Mouse (Mus musculus) adrenal gland, postnatal 0 days (tissue): ENCODE results near the gene Spdye4a. TPM values are rescaled to one million over a fixed set of nuclear protein-coding genes. Genes with fewer than 3 reads are reported as not detected.

Experiments used
- polyA plus RNA-seq: library from polyadenylated mRNA; unstranded; fragments of >200 nt; fragmentation: Nextera tagmentation; extraction: Ambion mirVana; gene quantifications from 2 replicates; pipeline ENCODE4 v1.2.1, GENCODE M21; 2015

Gene Spdye4a
- not detected in 2 replicates for polyA plus RNA-seq

GRCm38 (mm10) chr5:143226790-143227189, at the start of gene Spdye4a:
TSS of gene Spdye4a (minus strand) at chr5:143226890.

DNA sequence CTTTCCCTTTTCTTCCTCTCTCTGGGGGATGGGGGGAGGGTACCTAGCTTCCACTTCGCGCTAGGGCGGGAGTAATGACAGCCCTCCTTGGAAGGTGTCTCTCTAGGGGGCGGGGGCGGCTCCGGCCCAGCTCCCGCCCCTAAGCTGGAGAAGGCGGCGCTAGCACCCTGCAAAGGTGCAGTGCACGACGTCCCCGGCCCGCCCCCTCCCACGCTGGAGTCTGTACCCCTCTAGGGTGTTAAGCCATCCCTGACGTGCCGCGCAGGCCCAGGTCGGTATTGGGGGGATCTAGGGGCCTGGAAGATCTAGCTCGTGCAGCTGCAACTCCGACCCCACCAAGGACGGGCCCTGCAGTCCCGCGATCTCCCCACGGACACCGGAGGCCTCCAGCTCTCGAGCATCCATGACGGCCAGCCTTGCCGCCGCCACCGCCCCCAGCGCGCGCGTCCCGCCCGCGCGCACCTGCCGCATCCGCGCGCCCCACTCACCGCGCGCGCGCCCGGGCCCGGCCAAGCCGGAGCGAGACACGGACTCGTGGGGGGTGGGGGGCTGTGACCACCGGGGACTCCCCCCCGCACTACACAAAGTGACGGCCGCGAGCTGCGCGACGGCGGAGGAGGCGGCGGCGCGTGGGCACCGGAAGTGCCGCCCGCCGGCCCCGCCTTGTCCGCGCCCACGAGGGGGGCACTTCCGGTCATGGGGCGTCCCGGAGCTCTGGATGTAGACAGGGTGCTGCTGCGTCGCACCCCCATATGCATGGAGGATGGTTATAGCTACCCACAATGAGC, 42.9 kb upstream of the Spdye4a start, which contains the start of gene Zfp316:
Gene Zfp316 (minus strand): TSS at position 660 of the 788 bp plus-strand sequence.

DNA sequence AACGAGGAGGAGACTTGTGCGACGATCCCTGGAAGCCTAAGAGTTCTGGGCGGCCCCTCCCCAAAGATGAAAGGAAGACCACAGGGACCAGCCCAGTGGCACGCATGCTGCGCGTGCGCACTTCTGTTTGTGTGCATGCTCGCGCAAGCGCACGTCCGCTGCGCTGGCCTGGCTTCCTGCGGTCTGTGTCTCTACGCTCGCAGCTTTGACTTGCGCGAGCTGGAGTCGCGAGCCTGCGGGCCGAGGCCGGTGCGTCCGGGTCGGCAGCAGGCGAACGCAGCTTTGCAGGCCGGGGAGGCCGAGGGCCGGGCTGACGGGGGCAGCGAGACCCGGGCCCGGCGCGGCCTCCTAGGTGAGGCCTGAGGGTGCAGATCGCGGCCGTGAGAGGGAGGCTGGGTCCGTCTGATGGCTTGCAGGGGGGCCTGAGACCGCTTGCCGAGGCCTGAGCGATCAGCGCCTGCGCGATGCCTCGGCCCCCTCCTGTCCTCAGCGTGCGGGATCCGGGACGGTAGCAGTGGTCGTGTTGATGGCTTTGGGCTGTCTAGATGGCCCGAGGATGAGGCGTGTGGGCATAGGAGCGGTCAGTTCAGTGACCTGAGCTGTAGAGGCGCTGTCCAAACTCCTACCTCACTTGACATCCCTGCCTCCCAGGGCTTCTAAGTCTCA, 8.5 kb upstream of the Spdye4a start, which contains the start of gene Zfp12:
Gene Zfp12 (plus strand): TSS at position 136 of the 666 bp plus-strand sequence.

GRCm38 (mm10) chr5:143180255-143181076, 46.2 kb downstream of the Spdye4a start, which contains the start of the genes Rbak and Spdye4b:
TSS of gene Rbak (minus strand) at chr5:143180775.
TSS of gene Spdye4b (plus strand) at chr5:143181017.

Other genes with a start within 250 kb of the Spdye4a start
- 19.4 and 32.7 TPM in 2 replicates for gene Rnf216, start 113.9 kb downstream of the Spdye4a start, polyA plus RNA-seq
- 0.03 TPM in 1 of 2 replicates, not detected in the other for gene Olfr718-ps1, start 79.3 kb downstream of the Spdye4a start, polyA plus RNA-seq
- gene Rbak, start 46.1 kb downstream of the Spdye4a start, polyA plus RNA-seq, result 6.1 and 7.0 TPM in 2 replicates
- gene Spdye4b, start 45.9 kb downstream of the Spdye4a start, polyA plus RNA-seq, result 0.05 TPM in 1 of 2 replicates, not detected in the other
- gene Zfp12, start 8.3 kb upstream of the Spdye4a start, polyA plus RNA-seq, result 8.7 and 9.1 TPM in 2 replicates
- 3.0 and 3.4 TPM in 2 replicates for gene Zfp316, start 43.1 kb upstream of the Spdye4a start, polyA plus RNA-seq
- 0.04 and 0.20 TPM in 2 replicates for gene Zfp853, start 66.7 kb upstream of the Spdye4a start, polyA plus RNA-seq
- gene E130309D02Rik, start 88.5 kb upstream of the Spdye4a start, polyA plus RNA-seq, result 18.0 and 29.8 TPM in 2 replicates
- 58.8 and 92.9 TPM in 2 replicates for gene Zdhhc4, start 102.4 kb upstream of the Spdye4a start, polyA plus RNA-seq
- gene Grid2ip, start 130.4 kb upstream of the Spdye4a start, polyA plus RNA-seq, result 0.37 and 0.61 TPM in 2 replicates
- 195 and 215 TPM in 2 replicates for gene Kdelr2, start 176.9 kb upstream of the Spdye4a start, polyA plus RNA-seq
- gene Daglb, start 237.7 kb upstream of the Spdye4a start, polyA plus RNA-seq, result 8.5 and 14.0 TPM in 2 replicates